Mouse (Mus musculus): ENCODE results near the gene Edil3. TPM values are rescaled to one million over a fixed set of nuclear protein-coding genes. Genes with fewer than 3 reads are reported as not detected.

Gene Edil3
- total and polyA plus RNA-seq, 2 experiments, result under 0.01 TPM; not detected in 1

- DNase-seq (ENCODE audit: extremely low read depth, low read depth, low spot score), result no peak
- no peak overlapping the region for H3K4me3 ChIP-seq (ENCODE audit: insufficient read depth, low read depth, low read length)
- no peaks in the 10 kb centered on the region for H3K36me3 ChIP-seq (ENCODE audit: control insufficient read depth, insufficient read depth, low read length)
- WGBS, result 65% methylated on average over 4 of the region's 4 CpGs
- TF ChIP-seq CTCF (IDR thresholded peaks at IDR 0.05; ENCODE audit: low read depth, low read length), result no peak
- TF ChIP-seq POLR2A (IDR thresholded peaks at IDR 0.05; ENCODE audit: extremely low read depth, insufficient read depth, low read length), result no peak
- no peak overlapping the region for H3K27ac ChIP-seq (replicated peaks; ENCODE audit: insufficient read depth, low read depth, low read length)
- no peaks in the 10 kb centered on the region for H3K27me3 ChIP-seq (ENCODE audit: control insufficient read depth, insufficient read depth, low read length)
- H3K9ac ChIP-seq (ENCODE audit: low read depth, low read length), result no peak overlapping the region
- H3K4me1 ChIP-seq (ENCODE audit: control insufficient read depth, insufficient read depth, low read length), result no peaks in the 10 kb centered on the region
- no peaks in the 10 kb centered on the region for H3K79me2 ChIP-seq (ENCODE audit: control insufficient read depth, insufficient read depth, low read length)
These were observed 324.8 kb downstream of the Edil3 start for GRCm38 (mm10) chr13:89146056-89146547.

GRCm38 (mm10) chr13:89151878-89152277 lies 330.6 kb downstream of the Edil3 start:
- Histone ChIP-seq H3K36me3 (ENCODE audit: control insufficient read depth, insufficient read depth, low read length) (no peaks in the 10 kb centered on the region), H3K4me3 (ENCODE audit: insufficient read depth, low read depth, low read length) (no peak overlapping the region), H3K79me2 (ENCODE audit: control insufficient read depth, insufficient read depth, low read length) (no peaks in the 10 kb centered on the region), H3K9ac (ENCODE audit: low read depth, low read length) (no peak overlapping the region), H3K4me1 (ENCODE audit: control insufficient read depth, insufficient read depth, low read length) (no peaks in the 10 kb centered on the region), H3K27ac (replicated peaks; ENCODE audit: insufficient read depth, low read depth, low read length) (no peak overlapping the region), H3K27me3 (ENCODE audit: control insufficient read depth, insufficient read depth, low read length) (no peaks in the 10 kb centered on the region)
- DNase-seq (ENCODE audit: extremely low read depth, low read depth, low spot score), result no peak
- TF ChIP-seq POLR2A (IDR thresholded peaks at IDR 0.05; ENCODE audit: extremely low read depth, insufficient read depth, low read length) (no peak), CTCF (IDR thresholded peaks at IDR 0.05; ENCODE audit: low read depth, low read length) (no peak)
- 96% methylated on average over 3 of the region's 3 CpGs for WGBS

GRCm38 (mm10) chr13:89167960-89168359 lies 346.7 kb downstream of the Edil3 start:
- no peak for TF ChIP-seq POLR2A (IDR thresholded peaks at IDR 0.05; ENCODE audit: extremely low read depth, insufficient read depth, low read length)
- no peak for TF ChIP-seq CTCF (IDR thresholded peaks at IDR 0.05; ENCODE audit: low read depth, low read length)
- no peaks in the 10 kb centered on the region for H3K27me3 ChIP-seq (ENCODE audit: control insufficient read depth, insufficient read depth, low read length)
- no peak overlapping the region for H3K9ac ChIP-seq (ENCODE audit: low read depth, low read length)
- no peaks in the 10 kb centered on the region for H3K4me1 ChIP-seq (ENCODE audit: control insufficient read depth, insufficient read depth, low read length)
- DNase-seq (ENCODE audit: extremely low read depth, low read depth, low spot score), result no peak
- H3K79me2 ChIP-seq (ENCODE audit: control insufficient read depth, insufficient read depth, low read length), result no peaks in the 10 kb centered on the region
- WGBS, result 53% methylated on average over 1 of the region's 1 CpGs
- H3K27ac ChIP-seq (replicated peaks; ENCODE audit: insufficient read depth, low read depth, low read length), result no peak overlapping the region
- no peak overlapping the region for H3K4me3 ChIP-seq (ENCODE audit: insufficient read depth, low read depth, low read length)
- no peaks in the 10 kb centered on the region for H3K36me3 ChIP-seq (ENCODE audit: control insufficient read depth, insufficient read depth, low read length)

- H3K79me2 ChIP-seq (ENCODE audit: control insufficient read depth, insufficient read depth, low read length), result no peaks in the 10 kb centered on the region
- WGBS, result 91% methylated on average over 4 of the region's 4 CpGs
- no peaks in the 10 kb centered on the region for H3K36me3 ChIP-seq (ENCODE audit: control insufficient read depth, insufficient read depth, low read length)
- no peak overlapping the region for H3K9ac ChIP-seq (ENCODE audit: low read depth, low read length)
- H3K4me1 ChIP-seq (ENCODE audit: control insufficient read depth, insufficient read depth, low read length), result no peaks in the 10 kb centered on the region
- no peak overlapping the region for H3K4me3 ChIP-seq (ENCODE audit: insufficient read depth, low read depth, low read length)
- no peak overlapping the region for H3K27ac ChIP-seq (replicated peaks; ENCODE audit: insufficient read depth, low read depth, low read length)
- no peak for TF ChIP-seq POLR2A (IDR thresholded peaks at IDR 0.05; ENCODE audit: extremely low read depth, insufficient read depth, low read length)
- TF ChIP-seq CTCF (IDR thresholded peaks at IDR 0.05; ENCODE audit: low read depth, low read length), result no peak
- DNase-seq (ENCODE audit: extremely low read depth, low read depth, low spot score), result no peak
- H3K27me3 ChIP-seq (ENCODE audit: control insufficient read depth, insufficient read depth, low read length), result no peaks in the 10 kb centered on the region
These were observed 348.8 kb downstream of the Edil3 start for GRCm38 (mm10) chr13:89170040-89170439.

- no peaks in the 10 kb centered on the region for H3K36me3 ChIP-seq (ENCODE audit: control insufficient read depth, insufficient read depth, low read length)
- 47% methylated on average over 2 of the region's 2 CpGs for WGBS
These were observed 353.9 kb downstream of the Edil3 start for GRCm38 (mm10) chr13:89175154-89175553.

GRCm38 (mm10) chr13:89189051-89189450 lies 367.8 kb downstream of the Edil3 start:
- WGBS, result 92% methylated on average over 1 of the region's 1 CpGs
- DNase-seq (ENCODE audit: extremely low read depth, low read depth, low spot score), result no peak
- no peak overlapping the region for H3K4me3 ChIP-seq (ENCODE audit: insufficient read depth, low read depth, low read length)
- H3K27ac ChIP-seq (replicated peaks; ENCODE audit: insufficient read depth, low read depth, low read length), result no peak overlapping the region
- H3K79me2 ChIP-seq (ENCODE audit: control insufficient read depth, insufficient read depth, low read length), result no peaks in the 10 kb centered on the region
- H3K36me3 ChIP-seq (ENCODE audit: control insufficient read depth, insufficient read depth, low read length), result no peaks in the 10 kb centered on the region
- no peaks in the 10 kb centered on the region for H3K4me1 ChIP-seq (ENCODE audit: control insufficient read depth, insufficient read depth, low read length)
- no peak overlapping the region for H3K9ac ChIP-seq (ENCODE audit: low read depth, low read length)
- H3K27me3 ChIP-seq (ENCODE audit: control insufficient read depth, insufficient read depth, low read length), result no peaks in the 10 kb centered on the region
- TF ChIP-seq CTCF (IDR thresholded peaks at IDR 0.05; ENCODE audit: low read depth, low read length) (no peak), POLR2A (IDR thresholded peaks at IDR 0.05; ENCODE audit: extremely low read depth, insufficient read depth, low read length) (no peak)

More at GRCm38 (mm10) chr13:89175154-89175553, 353.9 kb downstream of the Edil3 start:
- Histone ChIP-seq H3K9ac (ENCODE audit: low read depth, low read length) (no peak overlapping the region), H3K79me2 (ENCODE audit: control insufficient read depth, insufficient read depth, low read length) (no peaks in the 10 kb centered on the region), H3K4me1 (ENCODE audit: control insufficient read depth, insufficient read depth, low read length) (no peaks in the 10 kb centered on the region), H3K27ac (replicated peaks; ENCODE audit: insufficient read depth, low read depth, low read length) (no peak overlapping the region), H3K27me3 (ENCODE audit: control insufficient read depth, insufficient read depth, low read length) (no peaks in the 10 kb centered on the region), H3K4me3 (ENCODE audit: insufficient read depth, low read depth, low read length) (no peak overlapping the region)
- no peak for TF ChIP-seq CTCF (IDR thresholded peaks at IDR 0.05; ENCODE audit: low read depth, low read length)
- no peak for TF ChIP-seq POLR2A (IDR thresholded peaks at IDR 0.05; ENCODE audit: extremely low read depth, insufficient read depth, low read length)
- no peak for DNase-seq (ENCODE audit: extremely low read depth, low read depth, low spot score)

All from liver, adult 2 months (tissue).